Mouse (Mus musculus) CH12.LX (cell line): ENCODE data around the gene Stard13.

ENCODE experiments used
- CHD1 ChIP-seq: IDR thresholded peaks from 2 replicates; pipeline ENCODE4 v1.6.1; 2012; ENCODE audit warnings: low read depth, low read length, improper control_type of control experiment, inconsistent platforms
- CHD2 ChIP-seq: IDR thresholded peaks from 2 replicates; pipeline ENCODE4 v1.6.1; 2011; ENCODE audit warnings: low read length, improper control_type of control experiment
- CTCF ChIP-seq, 2 experiments: IDR thresholded peaks in 1 of 2; conservative IDR thresholded peaks in 1 of 2; 2 replicates each; pipeline ENCODE4 v1.5.1; 2011 to 2012; ENCODE audit warnings: low read depth in 2 of 2, low read length in 2 of 2, improper control_type of control experiment in 1 of 2, inconsistent platforms in 1 of 2, mild to moderate bottlenecking in 1 of 2, moderate library complexity in 1 of 2
- E2F4 ChIP-seq: IDR thresholded peaks from 2 replicates; pipeline ENCODE4 v1.6.1; 2011; ENCODE audit warnings: low read depth, low read length, improper control_type of control experiment; ENCODE audit not compliant: insufficient replicate concordance
- EP300 ChIP-seq: IDR thresholded peaks from 2 replicates; pipeline ENCODE4 v1.6.1; 2011; ENCODE audit warnings: low read length, improper control_type of control experiment
- HCFC1 ChIP-seq: IDR thresholded peaks from 2 replicates; pipeline ENCODE4 v1.6.1; 2012; ENCODE audit warnings: low read depth, mild to moderate bottlenecking, inconsistent platforms, low read length, improper control_type of control experiment
- MXI1 ChIP-seq: IDR thresholded peaks from 2 replicates; pipeline ENCODE4 v1.6.1; 2011; ENCODE audit warnings: mild to moderate bottlenecking, low read depth, low read length, improper control_type of control experiment
- POLR2A ChIP-seq: IDR thresholded peaks from 2 replicates; pipeline ENCODE4 v1.6.1; 2011; ENCODE audit warnings: low read depth, mild to moderate bottlenecking, improper control_type of control experiment, low read length
- USF2 ChIP-seq: conservative IDR thresholded peaks from 2 replicates; pipeline ENCODE4 v1.6.1; 2011; ENCODE audit warnings: low read depth, low read length, improper control_type of control experiment

DNA sequence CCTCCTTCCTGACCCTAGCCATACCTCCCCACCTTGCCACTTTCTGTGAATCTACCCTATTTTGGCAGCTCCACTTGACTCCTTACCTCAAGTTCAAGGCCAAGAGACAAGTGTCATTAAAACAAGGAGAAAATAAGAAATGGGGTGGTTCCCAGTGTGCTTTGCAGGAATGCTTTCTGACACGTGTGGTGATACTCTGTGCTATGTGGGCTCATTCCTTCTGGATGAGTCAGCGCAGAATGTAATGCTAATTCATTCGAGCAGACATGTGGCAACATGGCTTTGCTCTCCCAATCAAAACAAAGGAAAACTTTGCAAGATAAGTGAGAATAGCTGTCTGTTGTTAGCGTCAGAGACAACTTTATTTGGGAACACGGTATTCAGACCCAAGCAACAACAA, 30.7 kb downstream of the Stard13 start:
- TF ChIP-seq EP300 (no peak), HCFC1 (no peak), CTCF (conservative IDR thresholded peaks at IDR 0.05 in 1 of 2, IDR thresholded peaks at IDR 0.05 in 1 of 2; ENCODE audit: low read depth in 2 of 2, low read length in 2 of 2) (no peak), POLR2A (no peak), E2F4 (no peak), CHD1 (no peak), USF2 (no peak), CHD2 (no peak), MXI1 (no peak)
